Mouse (Mus musculus) spleen, adult 18-20 months (tissue): ENCODE data around the gene Lpo.
A peak's percentile ranks its signal among the peaks of the same experiment; 100 is the strongest.

ENCODE experiments used
- DNase-seq, 2 experiments: peaks; one replicate each; pipeline ENCODE4 v3.0.0; 2022; ENCODE audit warnings: mixed read lengths in 2 of 2

Lpo gene

GRCm38 (mm10) chr11:87828239-87828900, at the start of gene Lpo:
Lpo (minus strand) TSS chr11:87828289.
- DNase-seq: no peak

- DNase-seq: no peak
Measured at GRCm38 (mm10) chr11:87875436-87875835, 47.3 kb upstream of the Lpo start, which contains the start of gene Epx. Epx (minus strand) TSS chr11:87875536.

GRCm38 (mm10) chr11:87871766-87872165, 43.7 kb upstream of the Lpo start:
- no peak for DNase-seq

- no peak for DNase-seq
Measured at GRCm38 (mm10) chr11:87870096-87870495, 42.0 kb upstream of the Lpo start.

GRCm38 (mm10) chr11:87866891-87867290, 38.8 kb upstream of the Lpo start:
- DNase-seq: peak in 1 of 2 experiments; percentile 45

GRCm38 (mm10) chr11:87862805-87863204, 34.7 kb upstream of the Lpo start:
- no peak for DNase-seq

- no peak for DNase-seq
Measured at GRCm38 (mm10) chr11:87860426-87860825, 32.3 kb upstream of the Lpo start.

- DNase-seq: no peak
Measured at GRCm38 (mm10) chr11:87859273-87859672, 31.2 kb upstream of the Lpo start.

- no peak for DNase-seq
Measured at GRCm38 (mm10) chr11:87854550-87854949, 26.5 kb upstream of the Lpo start.

GRCm38 (mm10) chr11:87853597-87853954, 25.5 kb upstream of the Lpo start:
- DNase-seq: peak in 1 of 2 experiments; percentile 11

- peak; percentile 79 to 86 for DNase-seq
Measured at GRCm38 (mm10) chr11:87852690-87853596, 24.9 kb upstream of the Lpo start, which contains the start of gene Mks1. Mks1 (plus strand) TSS chr11:87853215.

- no peak for DNase-seq
Measured at GRCm38 (mm10) chr11:87847884-87848283, 19.8 kb upstream of the Lpo start.

GRCm38 (mm10) chr11:87846968-87847600, 19.0 kb upstream of the Lpo start:
- DNase-seq: no peak

- DNase-seq: no peak
Measured at GRCm38 (mm10) chr11:87841436-87841835, 13.3 kb upstream of the Lpo start.

- DNase-seq: no peak
Measured at GRCm38 (mm10) chr11:87840676-87841075, 12.6 kb upstream of the Lpo start.

- DNase-seq: no peak
Measured at GRCm38 (mm10) chr11:87821502-87821901, 6.6 kb downstream of the Lpo start.

- no peak for DNase-seq
Measured at GRCm38 (mm10) chr11:87817443-87817773, 10.7 kb downstream of the Lpo start.

- DNase-seq: peak in 1 of 2 experiments; percentile 50
Measured at GRCm38 (mm10) chr11:87816707-87817442, 11.2 kb downstream of the Lpo start.

- no peak for DNase-seq
Measured at GRCm38 (mm10) chr11:87814831-87815230, 13.3 kb downstream of the Lpo start.

GRCm38 (mm10) chr11:87811396-87811795, 16.7 kb downstream of the Lpo start:
- no peak for DNase-seq

GRCm38 (mm10) chr11:87808236-87808635, 19.9 kb downstream of the Lpo start:
- DNase-seq: peak in 1 of 2 experiments; percentile 10

GRCm38 (mm10) chr11:87807433-87807832, 20.7 kb downstream of the Lpo start:
- no peak for DNase-seq

GRCm38 (mm10) chr11:87805448-87805847, 22.6 kb downstream of the Lpo start:
- DNase-seq: peak in 1 of 2 experiments; percentile 34
